Mouse (Mus musculus) left cerebral cortex, adult 8-10 months (tissue): ENCODE measurements around the gene Rnf11. TPM values are rescaled to one million over a fixed set of nuclear protein-coding genes. Genes with fewer than 3 reads are reported as not detected.

ENCODE experiments used
- DNase-seq, 2 experiments: peaks; one replicate each; pipeline ENCODE4 v3.0.0; 2022; ENCODE audit warnings: low spot score in 2 of 2
- total RNA-seq, 4 experiments: library from RNA; stranded (reverse); gene quantifications; 2 replicates each; pipeline ENCODE4 v1.2.4; 2022

The Rnf11 gene
- total RNA-seq, 4 experiments from 2014 or later = 180 to 209 (median 196) TPM

GRCm38 (mm10) chr4:109444951-109445350, 39.6 kb downstream of the Rnf11 start:
- no peak for DNase-seq

DNA sequence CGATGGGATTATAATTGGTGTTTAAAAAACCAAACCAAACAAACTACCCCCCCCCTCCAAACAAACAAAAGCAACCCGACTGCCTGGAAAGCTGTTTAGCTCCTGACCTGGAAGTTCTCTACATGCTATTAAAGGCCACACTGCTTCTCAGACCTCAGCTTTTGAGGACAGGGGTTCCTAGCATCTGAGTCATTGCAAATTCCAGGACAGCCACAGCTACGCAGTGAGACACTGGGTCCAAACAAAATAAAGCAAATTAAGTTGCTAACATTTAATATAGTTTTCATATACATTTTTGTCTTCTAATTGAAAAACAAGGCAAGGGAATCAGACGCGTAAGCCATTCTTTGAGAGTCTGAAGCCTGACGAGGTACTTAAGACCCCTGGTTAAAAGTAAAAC, 40.1 kb downstream of the Rnf11 start:
- no peak for DNase-seq

DNA sequence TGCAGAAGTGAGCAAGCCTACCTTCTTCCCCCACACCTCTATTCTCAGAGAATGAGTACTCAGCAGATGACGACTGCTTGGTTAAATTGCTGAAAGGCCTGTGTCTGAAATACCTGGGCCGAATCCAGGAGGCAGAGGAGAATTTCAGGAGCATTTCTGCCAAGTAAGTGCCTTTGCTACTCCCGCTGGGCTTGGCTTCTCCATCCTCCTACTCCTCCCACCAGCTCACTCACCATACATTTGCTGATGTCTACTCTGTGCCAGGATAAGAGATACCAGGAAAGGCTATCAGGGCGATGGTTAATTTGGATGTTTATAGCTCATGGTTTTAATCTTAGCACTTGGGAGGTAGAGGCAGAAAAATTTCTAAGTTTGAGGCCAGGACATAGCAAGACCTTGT, 41.9 kb downstream of the Rnf11 start:
- peak in 1 of 2 experiments; percentile 60 for DNase-seq

- no peak for DNase-seq
Measured at GRCm38 (mm10) chr4:109442126-109442525, 42.4 kb downstream of the Rnf11 start.

- DNase-seq = no peak
Measured at GRCm38 (mm10) chr4:109441000-109441399, 43.5 kb downstream of the Rnf11 start.

GRCm38 (mm10) chr4:109440381-109440780, 44.1 kb downstream of the Rnf11 start:
- no peak for DNase-seq

- no peak for DNase-seq
Measured at GRCm38 (mm10) chr4:109439825-109440248, 44.7 kb downstream of the Rnf11 start.

GRCm38 (mm10) chr4:109439101-109439500, 45.4 kb downstream of the Rnf11 start:
- DNase-seq = no peak

DNA sequence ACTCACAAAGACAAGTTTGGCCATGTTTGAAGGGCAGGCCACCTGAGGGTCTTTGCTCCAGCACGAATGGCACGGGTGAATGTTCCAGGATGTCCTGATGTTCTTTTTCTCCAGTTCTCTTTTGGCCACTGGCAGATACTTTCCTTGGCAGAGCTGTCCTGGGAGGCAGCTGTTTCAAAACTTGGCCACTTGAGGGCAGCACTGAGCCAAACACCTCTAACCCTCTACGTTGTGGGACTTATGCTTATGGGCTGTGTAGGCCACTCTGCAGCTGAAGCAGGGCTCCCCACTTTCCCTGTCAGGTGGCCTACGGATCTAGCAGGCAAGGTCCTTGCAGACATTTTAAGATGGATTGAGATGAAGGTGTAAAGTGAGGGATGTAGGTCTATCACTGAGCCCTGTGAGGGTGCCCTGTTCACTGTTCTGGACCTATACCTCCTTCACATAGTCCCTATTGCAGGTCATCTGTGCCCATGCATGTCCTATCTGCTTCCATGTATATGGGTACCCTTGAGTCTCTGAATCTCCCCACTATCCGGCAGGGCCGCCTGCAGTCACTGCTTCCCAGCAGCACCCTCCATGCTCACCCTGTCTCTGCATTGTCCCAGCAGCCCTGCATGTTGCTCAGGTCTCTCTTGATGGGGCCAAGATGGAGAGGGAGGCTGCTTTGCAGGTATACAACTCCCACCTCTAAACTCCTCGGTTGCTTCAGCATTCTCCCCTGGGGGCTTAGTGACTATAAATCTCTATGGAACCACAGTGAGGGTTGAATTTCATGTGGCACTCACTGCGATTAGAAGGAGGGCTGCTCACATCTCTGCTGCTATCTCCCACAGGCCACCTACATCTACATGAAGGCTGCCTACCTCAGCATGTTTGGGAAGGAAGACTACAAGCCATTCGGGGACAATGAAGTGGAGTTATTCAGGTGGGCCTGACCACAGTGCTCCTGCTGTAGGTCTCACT, 46.3 kb downstream of the Rnf11 start:
- DNase-seq = peak in 1 of 2 experiments; percentile 35

GRCm38 (mm10) chr4:109434256-109434655, 50.3 kb downstream of the Rnf11 start:
- DNase-seq = no peak

GRCm38 (mm10) chr4:109433641-109434040, 50.9 kb downstream of the Rnf11 start:
- DNase-seq = no peak

DNA sequence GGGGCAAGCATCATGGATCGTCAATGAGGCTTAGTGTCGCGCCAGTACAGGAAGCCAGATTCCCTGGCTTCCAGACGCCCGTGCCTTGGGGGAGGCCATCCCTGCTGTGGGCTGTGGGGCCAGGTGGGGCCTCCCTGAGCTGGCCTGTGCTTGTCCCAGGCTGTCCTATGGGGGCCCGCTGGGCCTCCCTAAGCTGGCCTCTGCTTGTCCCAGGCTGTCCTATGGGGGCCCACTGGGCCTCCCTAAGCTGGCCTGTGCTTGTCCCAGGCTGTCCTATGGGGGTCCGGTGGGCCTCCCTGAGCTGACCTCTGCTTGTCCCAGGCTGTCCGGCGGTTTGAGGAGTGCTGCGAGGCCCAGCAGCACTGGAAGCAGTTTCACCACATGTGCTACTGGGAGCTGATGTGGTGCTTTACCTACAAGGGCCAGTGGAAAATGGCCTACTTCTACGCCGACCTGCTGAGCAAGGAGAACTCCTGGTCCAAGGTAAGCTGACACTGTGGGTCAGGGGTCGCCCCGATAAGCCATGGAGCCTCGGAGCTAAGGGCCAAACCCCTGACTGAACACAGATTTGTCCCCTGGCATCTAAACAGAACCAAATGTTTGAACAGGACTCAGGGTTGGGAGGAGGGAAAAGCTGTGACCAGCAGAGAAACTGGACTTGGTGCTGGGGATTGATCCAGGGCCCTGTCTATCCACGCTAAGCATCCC, 51.7 kb downstream of the Rnf11 start:
- no peak for DNase-seq

DNA sequence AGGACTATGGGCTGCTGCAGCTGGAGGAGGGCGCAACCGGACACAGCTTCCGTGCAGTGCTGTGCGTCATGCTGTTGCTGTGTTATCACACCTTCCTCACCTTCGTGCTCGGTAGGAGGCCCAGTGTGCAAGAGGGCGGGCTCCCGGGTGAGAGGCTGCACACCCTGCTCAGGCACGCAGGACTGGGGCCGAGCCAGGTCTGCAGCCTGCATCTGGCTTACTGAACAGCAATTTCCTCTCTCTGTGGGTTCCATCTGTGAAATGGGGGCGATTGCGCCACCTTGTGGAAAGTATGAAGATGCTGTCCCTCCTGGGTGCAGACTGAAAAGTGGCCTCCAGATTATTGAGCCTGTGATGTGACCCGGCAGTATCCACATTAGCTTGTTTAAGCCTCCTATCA, 53.7 kb downstream of the Rnf11 start:
- DNase-seq = no peak

- no peak for DNase-seq
Measured at GRCm38 (mm10) chr4:109430250-109430649, 54.3 kb downstream of the Rnf11 start.

GRCm38 (mm10) chr4:109427058-109427457, 57.5 kb downstream of the Rnf11 start:
- no peak for DNase-seq

- no peak for DNase-seq
Measured at GRCm38 (mm10) chr4:109423438-109423837, 61.1 kb downstream of the Rnf11 start.

DNA sequence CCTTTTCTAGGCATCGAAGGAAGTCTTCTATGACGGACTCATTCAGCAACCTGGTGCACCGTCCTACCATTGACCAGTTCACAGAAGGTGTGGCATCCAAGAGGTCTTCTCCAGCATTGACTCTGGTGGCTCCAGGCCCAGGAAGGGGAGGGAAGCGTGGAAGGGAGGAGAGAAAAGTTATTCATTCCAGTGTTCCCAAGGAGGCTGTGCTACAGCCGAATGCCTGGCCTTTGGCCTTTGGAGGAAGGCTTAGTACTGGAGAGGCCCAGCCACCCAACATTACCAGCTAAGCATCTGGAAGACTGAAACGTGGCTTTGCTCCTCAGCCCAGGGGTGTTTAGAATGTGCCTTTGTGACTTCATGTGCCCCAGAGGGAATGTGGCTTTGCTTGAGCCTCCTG, 62.1 kb downstream of the Rnf11 start:
- DNase-seq = no peak

DNA sequence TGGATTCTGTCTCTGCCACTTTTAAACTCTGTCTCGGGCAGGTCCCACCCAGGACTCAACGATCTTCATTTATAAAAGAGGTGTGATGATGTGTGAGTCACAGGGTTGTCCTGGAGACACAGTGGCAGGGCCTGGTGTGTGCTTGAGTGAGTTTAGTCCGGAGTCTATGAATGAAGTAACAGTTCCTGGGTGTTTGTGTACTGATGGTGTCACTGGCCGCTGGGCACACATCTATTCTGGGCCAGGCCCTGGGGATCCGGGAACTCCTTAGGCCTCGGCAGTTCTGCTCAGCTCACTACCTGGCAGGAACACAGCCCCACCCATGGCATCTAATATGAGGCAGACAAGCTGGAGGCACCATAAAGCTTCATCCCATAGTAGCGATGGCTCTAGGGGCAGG, 62.9 kb downstream of the Rnf11 start:
- DNase-seq = no peak

- no peak for DNase-seq
Measured at GRCm38 (mm10) chr4:109420138-109420795, 64.3 kb downstream of the Rnf11 start.

- no peak for DNase-seq
Measured at GRCm38 (mm10) chr4:109419563-109419962, 65.0 kb downstream of the Rnf11 start.

GRCm38 (mm10) chr4:109419017-109419416, 65.5 kb downstream of the Rnf11 start:
- DNase-seq = no peak

- DNase-seq = no peak
Measured at GRCm38 (mm10) chr4:109417998-109418397, 66.5 kb downstream of the Rnf11 start.
